Comparison of ENCODE assay signal across 25 mouse cellular contexts in genomic region chr11:107518645-107519429, GRCm38 (mm10). TPM values are rescaled to one million over a fixed set of nuclear protein-coding genes. Genes with fewer than 3 reads are reported as not detected.
DNase-seq lines count a peak whose midpoint lies in the region; ATAC-seq and TF ChIP-seq lines count a peak whose summit lies in the region.
"Had no signal": no experiment of that assay in that cellular context is flagged by ENCODE, and none has a peak within 500 bp of the region (broad histone marks: within the 10 kb centered on the region; RNA-seq: fewer than 3 reads in every experiment).

No protein-coding gene starts in this region.

- dilution Hi-C loops in CH12.LX (cut with MboI; ENCODE audit: extremely low pct_ligation_motif_present, extremely low pct_unique_long_range_greater_than_20kb, low sequenced_read_pairs), result no loop called here

- no peaks in the 10 kb centered on the region for H3K27me3 ChIP-seq in CH12.LX (replicated peaks)
- no peaks in the 10 kb centered on the region for H3K27me3 ChIP-seq in ES-Bruce4 (ENCODE audit: control insufficient read depth, insufficient read depth, low read length, poor library complexity, severe bottlenecking)
- H3K27me3 ChIP-seq in intestine, embryonic 16.5 days (replicated peaks; ENCODE audit: control insufficient read depth, insufficient read depth, low read length), result no peaks in the 10 kb centered on the region
- no peaks in the 10 kb centered on the region for H3K27me3 ChIP-seq in hindbrain, embryonic 12.5 days
- H3K27me3 ChIP-seq: embryonic facial prominence, embryonic 12.5 days; embryonic facial prominence, embryonic 15.5 days; heart, embryonic 12.5 days; heart, embryonic 15.5 days had no signal

- H3K9me3 ChIP-seq in CH12.LX (replicated peaks; ENCODE audit: low read length), result no peaks in the 10 kb centered on the region
- H3K9me3 ChIP-seq in ES-Bruce4 (replicated peaks; ENCODE audit: control insufficient read depth, insufficient read depth, low read length, poor library complexity, severe bottlenecking), result no peaks in the 10 kb centered on the region
- no peaks in the 10 kb centered on the region for H3K9me3 ChIP-seq in intestine, embryonic 16.5 days (ENCODE audit: control insufficient read depth, low read length)
- no peaks in the 10 kb centered on the region for H3K9me3 ChIP-seq in hindbrain, embryonic 12.5 days (replicated peaks)
- H3K9me3 ChIP-seq: embryonic facial prominence, embryonic 12.5 days; embryonic facial prominence, embryonic 15.5 days; heart, embryonic 12.5 days; heart, embryonic 15.5 days; hindbrain, embryonic 10.5 days had no signal

- TF ChIP-seq RAD21 in CH12.LX (IDR thresholded peaks at IDR 0.05; ENCODE audit: low read depth, low read length), result no peak; the same call in 1 of the 2 replicates

- H3K27ac ChIP-seq in CH12.LX (ENCODE audit: insufficient read depth, low read depth), result peak overlapping the region; percentile 65; the same call in 1 of the 2 replicates
- peak overlapping the region; percentile 71 for H3K27ac ChIP-seq in ES-Bruce4 (ENCODE audit: insufficient read depth, low read length)
- peak overlapping the region; percentile 27; the same call in 1 of the 2 replicates for H3K27ac ChIP-seq in intestine, embryonic 16.5 days (ENCODE audit: low read length)
- no peak overlapping the region for H3K27ac ChIP-seq in hindbrain, embryonic 12.5 days
- H3K27ac ChIP-seq: embryonic facial prominence, embryonic 12.5 days; embryonic facial prominence, embryonic 15.5 days; heart, embryonic 15.5 days; hindbrain, embryonic 10.5 days; hindbrain, embryonic 14.5 days; hindbrain, postnatal 0 days had no signal

- in situ Hi-C loops in CH12.LX (cut with MboI; ENCODE audit: low pct_ligation_motif_present, low pct_unique_long_range_greater_than_20kb, low sequenced_read_pairs), result loop anchor here (10.0 to 25.0 kb wide), 3 partner anchors 336 to 893 kb away; no protein-coding TSS in a partner anchor

- ATAC-seq in intestine, embryonic 16.5 days, result peak; percentile 79
- ATAC-seq in hindbrain, embryonic 12.5 days (ENCODE audit: low FRiP score), result no peak
- ATAC-seq: activated CD4-positive, CD25-positive, alpha-beta regulatory T cell, adult 4 months; forebrain, embryonic 14.5 days; forebrain, postnatal 0 days; hindbrain, postnatal 0 days had no signal

- TF ChIP-seq EP300 in CH12.LX (IDR thresholded peaks at IDR 0.05; ENCODE audit: low read length) (peak; percentile 79), ES-Bruce4 (IDR thresholded peaks at IDR 0.05; ENCODE audit: insufficient read depth, low read depth, low read length) (no peak)

- H3K9ac ChIP-seq in CH12.LX (ENCODE audit: insufficient read depth, low read depth), result peak overlapping the region; percentile 63
- H3K9ac ChIP-seq in ES-Bruce4 (ENCODE audit: low read depth, poor library complexity, severe bottlenecking), result no peak overlapping the region
- H3K9ac ChIP-seq in intestine, embryonic 16.5 days (ENCODE audit: low read depth, low read length), result no peak overlapping the region
- H3K9ac ChIP-seq in hindbrain, embryonic 12.5 days, result no peak overlapping the region
- H3K9ac ChIP-seq: embryonic facial prominence, embryonic 12.5 days; embryonic facial prominence, embryonic 15.5 days; forebrain, postnatal 0 days; heart, embryonic 12.5 days; heart, embryonic 15.5 days; hindbrain, embryonic 14.5 days had no signal

- DNase-seq in CH12.LX (ENCODE audit: extremely low read depth), result peak; percentile 68
- DNase-seq in yolk sac, embryonic 10.5 days (ENCODE audit: low spot score), result peak; percentile 88
- DNase-seq in frontal cortex, postnatal 36 days (ENCODE audit: low spot score in 2 of 2), result no peak
- DNase-seq: adrenal gland, adult 8-10 months; adrenal gland, postnatal 25 days; cerebellum, adult 11-12 months; cerebellum, adult 9-10 months; cerebellum, postnatal 25 days; forebrain, postnatal 0 days; gastrocnemius, postnatal 25 days; heart, adult 18-20 months; heart, postnatal 10 days; heart, postnatal 36 days had no signal

- TF ChIP-seq POLR2A in CH12.LX (IDR thresholded peaks at IDR 0.05; ENCODE audit: low read depth, low read length) (peak; percentile 47; the same call in 1 of the 2 replicates), ES-Bruce4 (IDR thresholded peaks at IDR 0.05; ENCODE audit: insufficient read depth, low read length) (no peak)

- H3K4me1 ChIP-seq in CH12.LX (ENCODE audit: control insufficient read depth in 1 of 2, insufficient read depth in 2 of 2), result peaks cover 5 to 28% of the 10 kb centered on the region in 2 experiments
- peaks cover 7% of the 10 kb centered on the region for H3K4me1 ChIP-seq in ES-Bruce4 (ENCODE audit: control insufficient read depth, insufficient read depth, low read length)
- 0 out of 2 replicates have a peak, but pooled peaks cover 3% of the 10 kb centered on the region for H3K4me1 ChIP-seq in intestine, embryonic 16.5 days (ENCODE audit: control insufficient read depth, insufficient read depth, low read length)
- no peaks in the 10 kb centered on the region for H3K4me1 ChIP-seq in hindbrain, embryonic 12.5 days
- H3K4me1 ChIP-seq: embryonic facial prominence, embryonic 12.5 days; embryonic facial prominence, embryonic 15.5 days; heart, embryonic 12.5 days; heart, embryonic 15.5 days; hindbrain, embryonic 10.5 days had no signal

- TF ChIP-seq CTCF in CH12.LX (conservative IDR thresholded peaks at IDR 0.05 in 1 of 2, IDR thresholded peaks at IDR 0.05 in 1 of 2; ENCODE audit: low read depth in 2 of 2, low read length in 2 of 2), result no peak
- TF ChIP-seq CTCF in ES-Bruce4 (IDR thresholded peaks at IDR 0.05; ENCODE audit: low read depth, low read length), result no peak

- H3K4me2 ChIP-seq in CH12.LX (ENCODE audit: insufficient read depth, low read depth, poor library complexity, severe bottlenecking), result peak overlapping the region; percentile 87
- no peak overlapping the region for H3K4me2 ChIP-seq in intestine, embryonic 16.5 days (ENCODE audit: low read depth, low read length)
- no peak overlapping the region for H3K4me2 ChIP-seq in hindbrain, embryonic 12.5 days (replicated peaks)
- H3K4me2 ChIP-seq: embryonic facial prominence, embryonic 12.5 days; embryonic facial prominence, embryonic 15.5 days; heart, embryonic 12.5 days; heart, embryonic 15.5 days; hindbrain, embryonic 14.5 days had no signal

- no peaks in the 10 kb centered on the region for H3K36me3 ChIP-seq in CH12.LX (replicated peaks in 1 of 2; ENCODE audit: control insufficient read depth in 1 of 2, insufficient read depth in 1 of 2, low read length in 1 of 2)
- no peaks in the 10 kb centered on the region for H3K36me3 ChIP-seq in ES-Bruce4 (ENCODE audit: control insufficient read depth, insufficient read depth, low read length, poor library complexity, severe bottlenecking)
- H3K36me3 ChIP-seq in intestine, embryonic 16.5 days (ENCODE audit: control insufficient read depth, insufficient read depth, low read length), result no peaks in the 10 kb centered on the region
- H3K36me3 ChIP-seq in hindbrain, embryonic 12.5 days, result no peaks in the 10 kb centered on the region
- H3K36me3 ChIP-seq: embryonic facial prominence, embryonic 12.5 days; embryonic facial prominence, embryonic 15.5 days; heart, embryonic 12.5 days; heart, embryonic 15.5 days; hindbrain, embryonic 10.5 days had no signal

- H3K79me2 ChIP-seq in CH12.LX (replicated peaks; ENCODE audit: control insufficient read depth, extremely low read depth, insufficient read depth, poor library complexity, severe bottlenecking), result no peaks in the 10 kb centered on the region

- H3K4me3 ChIP-seq in CH12.LX (replicated peaks in 1 of 3; ENCODE audit: low read depth in 2 of 3, low read length in 2 of 3, poor library complexity in 1 of 3) (peak overlapping the region; percentile 13 to 42 (median 39)), ES-Bruce4 (ENCODE audit: low read depth, low read length) (no peak overlapping the region)
- H3K4me3 ChIP-seq in intestine, embryonic 16.5 days (ENCODE audit: low read length), result no peak overlapping the region
- H3K4me3 ChIP-seq in hindbrain, embryonic 12.5 days, result no peak overlapping the region
- H3K4me3 ChIP-seq: embryonic facial prominence, embryonic 12.5 days; embryonic facial prominence, embryonic 15.5 days; heart, embryonic 12.5 days; heart, embryonic 15.5 days; hindbrain, embryonic 10.5 days had no signal

- WGBS in intestine, embryonic 16.5 days, result 58% methylated on average over 5 of the region's 5 CpGs
- WGBS in hindbrain, embryonic 12.5 days, result 82% methylated on average over 5 of the region's 5 CpGs

TF ChIP-seq in CH12.LX, 34 proteins besides CTCF, POLR2A, EP300 and RAD21 (continues in another document):
- TF ChIP-seq SMC3 (IDR thresholded peaks at IDR 0.05; ENCODE audit: low read depth, low read length), result no peak
- peak; percentile 84 for TF ChIP-seq MAZ (IDR thresholded peaks at IDR 0.05; ENCODE audit: low read depth, low read length)
- TF ChIP-seq ZC3H11A (IDR thresholded peaks at IDR 0.05; ENCODE audit: low read depth, low read length), result no peak
- peak; percentile 95 for TF ChIP-seq IRF4 (IDR thresholded peaks at IDR 0.05; ENCODE audit: low read depth, low read length)
- TF ChIP-seq ELF1 (IDR thresholded peaks at IDR 0.05; ENCODE audit: low read depth, low read length), result 0 out of 2 replicates have a peak, but pooled peaks have one; percentile 26
- no peak for TF ChIP-seq NELFE (IDR thresholded peaks at IDR 0.05; ENCODE audit: low read depth, low read length)

RNA-seq across cellular contexts. Expression of gene Helz, which starts 28.9 kb away (rescaled TPM):
- total RNA-seq in CH12.LX (2012; rRNA removed) (22.2 and 23.1 TPM in 2 replicates), CH12.LX (2014; rRNA removed) (8.8 and 11.5 TPM in 2 replicates)
- polyA plus RNA-seq in CH12.LX (2012; ENCODE audit: insufficient read length, low read depth) (31.9 and 44.4 TPM in 2 replicates), ES-Bruce4 (2011; ENCODE audit: insufficient read depth, insufficient read length, low read depth, missing spikeins) (75.1 and 75.2 TPM in 2 replicates)
- 12.8 and 13.5 TPM in 2 replicates for polyA plus RNA-seq in intestine, embryonic 16.5 days (2015; fragmentation: Nextera tagmentation; extraction: Ambion mirVana)
- polyA plus RNA-seq in hindbrain, embryonic 12.5 days (2016; fragmentation: Nextera tagmentation; extraction: Ambion mirVana), result 21.4 and 22.6 TPM in 2 replicates

RNA-seq across cellular contexts. Expression of gene Psmd12, which starts 39.6 kb away (rescaled TPM):
- 108 and 144 TPM in 2 replicates for total RNA-seq in CH12.LX (2012; rRNA removed)
- 151 and 172 TPM in 2 replicates for total RNA-seq in CH12.LX (2014; rRNA removed)
- polyA plus RNA-seq in CH12.LX (2012; ENCODE audit: insufficient read length, low read depth), result 257 and 288 TPM in 2 replicates
- polyA plus RNA-seq in ES-Bruce4 (2011; ENCODE audit: insufficient read depth, insufficient read length, low read depth, missing spikeins), result 155 and 167 TPM in 2 replicates
- 144 and 154 TPM in 2 replicates for polyA plus RNA-seq in intestine, embryonic 16.5 days (2015; fragmentation: Nextera tagmentation; extraction: Ambion mirVana)
- polyA plus RNA-seq in hindbrain, embryonic 12.5 days (2016; fragmentation: Nextera tagmentation; extraction: Ambion mirVana), result 172 and 177 TPM in 2 replicates

RNA-seq across cellular contexts. Expression of gene Pitpnc1, which starts 48.3 kb away (rescaled TPM):
- total RNA-seq in CH12.LX (2012; rRNA removed) (2.1 and 2.4 TPM in 2 replicates), CH12.LX (2014; rRNA removed) (3.6 and 5.3 TPM in 2 replicates)
- polyA plus RNA-seq in CH12.LX (2012; ENCODE audit: insufficient read length, low read depth) (3.6 and 5.4 TPM in 2 replicates), ES-Bruce4 (2011; ENCODE audit: insufficient read depth, insufficient read length, low read depth, missing spikeins) (25.4 and 27.1 TPM in 2 replicates)
- polyA plus RNA-seq in intestine, embryonic 16.5 days (2015; fragmentation: Nextera tagmentation; extraction: Ambion mirVana), result 9.1 and 10.6 TPM in 2 replicates
- polyA plus RNA-seq in hindbrain, embryonic 12.5 days (2016; fragmentation: Nextera tagmentation; extraction: Ambion mirVana), result 36.5 and 37.1 TPM in 2 replicates

Comparison
In these comparisons a context has a peak if more than half of its experiments do, and no peak if none do; other contexts are left out.
1. DNase-seq: peak in CH12.LX (single experiment) and yolk sac, embryonic 10.5 days (single experiment); none in frontal cortex, postnatal 36 days (0 of 2).
2. H3K4me3 ChIP-seq: peak in CH12.LX (3 of 3); none in ES-Bruce4 (single experiment), intestine, embryonic 16.5 days (single experiment) and hindbrain, embryonic 12.5 days (single experiment).